Mouse (Mus musculus): Measurements from ENCODE around the gene 3100002H09Rik. TPM values are rescaled to one million over a fixed set of nuclear protein-coding genes. Genes with fewer than 3 reads are reported as not detected.

Gene 3100002H09Rik
- polyA plus RNA-seq, 1 experiment from 2014 or later = 1.5 TPM

Other genes with a start within 250 kb of the 3100002H09Rik start
- 12.3 and 14.4 TPM in 2 replicates for gene Pou3f1, start 46.0 kb upstream of the 3100002H09Rik start, polyA plus RNA-seq (2015; fragmentation: Nextera tagmentation; extraction: Ambion mirVana)
- gene Utp11, start 82.8 kb upstream of the 3100002H09Rik start, polyA plus RNA-seq (2015; fragmentation: Nextera tagmentation; extraction: Ambion mirVana) = 39.8 and 43.8 TPM in 2 replicates
- 1.5 and 1.7 TPM in 2 replicates for gene Fhl3, start 89.9 kb upstream of the 3100002H09Rik start, polyA plus RNA-seq (2015; fragmentation: Nextera tagmentation; extraction: Ambion mirVana)
- 98.1 and 106 TPM in 2 replicates for gene Sf3a3, start 104.0 kb upstream of the 3100002H09Rik start, polyA plus RNA-seq (2015; fragmentation: Nextera tagmentation; extraction: Ambion mirVana)
- 24.4 and 26.6 TPM in 2 replicates for gene Inpp5b, start 131.0 kb upstream of the 3100002H09Rik start, polyA plus RNA-seq (2015; fragmentation: Nextera tagmentation; extraction: Ambion mirVana)
- 9.9 and 10.9 TPM in 2 replicates for gene Mtf1, start 191.3 kb upstream of the 3100002H09Rik start, polyA plus RNA-seq (2015; fragmentation: Nextera tagmentation; extraction: Ambion mirVana)
- gene Yrdc, start 239.9 kb upstream of the 3100002H09Rik start, polyA plus RNA-seq (2015; fragmentation: Nextera tagmentation; extraction: Ambion mirVana) = 39.1 and 41.6 TPM in 2 replicates
- 81.9 and 94.4 TPM in 2 replicates for gene 1110065P20Rik, start 240.4 kb upstream of the 3100002H09Rik start, polyA plus RNA-seq (2015; fragmentation: Nextera tagmentation; extraction: Ambion mirVana)